Mouse (Mus musculus): ENCODE measurements around the gene Ccnd1. TPM values are rescaled to one million over a fixed set of nuclear protein-coding genes. Genes with fewer than 3 reads are reported as not detected.

The Ccnd1 gene
- polyA plus RNA-seq, 1 experiment = 106 TPM

DNA sequence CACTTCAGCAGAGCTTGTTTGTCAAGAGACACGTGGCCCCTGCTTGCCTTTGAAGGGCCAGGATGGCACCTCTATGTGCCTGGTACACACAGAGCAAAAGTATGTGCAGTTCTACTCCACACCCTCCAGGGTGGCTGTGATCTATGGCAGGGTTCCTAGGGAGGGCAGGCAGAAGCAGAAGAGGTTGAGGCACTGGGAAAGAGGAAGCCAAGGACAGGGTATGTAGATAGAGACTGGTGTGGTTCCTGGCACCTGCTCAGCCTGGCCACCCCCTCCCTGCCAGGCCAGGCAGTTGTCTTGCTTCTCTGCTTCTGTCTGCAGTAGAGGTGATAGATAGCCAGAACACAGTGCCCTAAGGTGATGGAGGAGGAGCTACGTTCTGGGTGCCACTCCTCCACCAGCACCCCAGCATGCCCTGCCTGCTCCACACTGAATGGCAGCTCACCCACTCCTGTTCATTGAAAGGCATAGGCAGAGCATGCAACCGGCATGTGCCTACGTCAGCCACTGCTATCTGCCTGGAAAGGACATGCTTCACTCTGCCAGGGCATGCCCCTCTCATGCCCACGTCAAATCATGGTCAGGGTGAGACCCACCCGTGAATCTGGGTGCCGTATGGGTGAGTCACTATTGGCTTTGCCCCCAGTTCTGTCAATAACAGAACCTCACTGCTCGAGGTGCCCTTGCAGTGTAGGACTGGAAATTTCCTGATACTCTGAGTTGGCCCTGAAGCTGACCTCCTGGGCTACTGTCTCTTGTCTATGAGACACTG is 31.5 kb upstream of the Ccnd1 start:
- DNase-seq = no peak
- 0 out of 2 replicates have a peak, but pooled peaks cover 7% of the 10 kb centered on the region for H3K4me1 ChIP-seq (ENCODE audit: control insufficient read depth, insufficient read depth, low read length)
- H3K4me3 ChIP-seq (replicated peaks; ENCODE audit: extremely low read depth, low read depth, low read length) = no peak overlapping the region
- TF ChIP-seq POLR2A (IDR thresholded peaks at IDR 0.05; ENCODE audit: borderline replicate concordance, extremely low read depth, low read depth, low read length) (no peak), CTCF (IDR thresholded peaks at IDR 0.05; ENCODE audit: insufficient read depth, low read length) (0 out of 2 replicates have a peak, but pooled peaks have one; percentile 7)
- 49% methylated on average over 8 of the region's 8 CpGs for WGBS

GRCm38 (mm10) chr7:144965893-144966292 is 26.2 kb upstream of the Ccnd1 start:
- H3K4me3 ChIP-seq (replicated peaks; ENCODE audit: extremely low read depth, low read depth, low read length) = no peak overlapping the region
- no peak for DNase-seq
- TF ChIP-seq CTCF (IDR thresholded peaks at IDR 0.05; ENCODE audit: insufficient read depth, low read length) (no peak), POLR2A (IDR thresholded peaks at IDR 0.05; ENCODE audit: borderline replicate concordance, extremely low read depth, low read depth, low read length) (no peak)
- WGBS = 78% methylated on average over 5 of the region's 5 CpGs
- 0 out of 2 replicates have a peak, but pooled peaks cover under 1% of the 10 kb centered on the region for H3K4me1 ChIP-seq (ENCODE audit: control insufficient read depth, insufficient read depth, low read length)

DNA sequence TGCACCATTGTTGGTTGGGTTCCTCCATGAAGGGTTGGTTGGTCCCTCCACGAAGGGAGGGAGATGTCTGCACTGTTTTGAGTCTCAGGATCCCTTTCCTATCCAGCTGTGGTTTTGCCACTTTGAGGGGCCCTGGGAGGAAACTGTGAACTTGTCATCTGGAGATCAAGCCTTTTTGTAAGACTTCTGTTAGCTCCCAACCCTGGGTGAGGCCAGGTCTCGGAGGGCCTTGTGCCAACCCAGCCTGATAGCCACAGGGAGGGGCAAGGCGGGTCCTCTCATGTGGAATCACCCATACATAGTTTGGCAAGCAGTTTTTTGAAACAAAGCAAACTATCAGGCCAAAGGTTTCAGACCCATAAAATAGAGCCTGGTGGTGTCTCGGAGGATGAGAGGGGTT is 24.6 kb upstream of the Ccnd1 start:
- no peak overlapping the region for H3K4me3 ChIP-seq (replicated peaks; ENCODE audit: extremely low read depth, low read depth, low read length)
- 82% methylated on average over 4 of the region's 4 CpGs for WGBS
- no peak for DNase-seq
- H3K4me1 ChIP-seq (ENCODE audit: control insufficient read depth, insufficient read depth, low read length) = no peaks in the 10 kb centered on the region
- no peak for TF ChIP-seq POLR2A (IDR thresholded peaks at IDR 0.05; ENCODE audit: borderline replicate concordance, extremely low read depth, low read depth, low read length)
- no peak for TF ChIP-seq CTCF (IDR thresholded peaks at IDR 0.05; ENCODE audit: insufficient read depth, low read length)

GRCm38 (mm10) chr7:144963911-144964310 is 24.2 kb upstream of the Ccnd1 start:
- Histone ChIP-seq H3K4me3 (replicated peaks; ENCODE audit: extremely low read depth, low read depth, low read length) (no peak overlapping the region), H3K4me1 (ENCODE audit: control insufficient read depth, insufficient read depth, low read length) (no peaks in the 10 kb centered on the region)
- WGBS = 56% methylated on average over 1 of the region's 1 CpGs
- TF ChIP-seq POLR2A (IDR thresholded peaks at IDR 0.05; ENCODE audit: borderline replicate concordance, extremely low read depth, low read depth, low read length) (no peak), CTCF (IDR thresholded peaks at IDR 0.05; ENCODE audit: insufficient read depth, low read length) (no peak)
- DNase-seq = no peak

GRCm38 (mm10) chr7:144958509-144959395 is 19.0 kb upstream of the Ccnd1 start:
- Histone ChIP-seq H3K4me3 (replicated peaks; ENCODE audit: extremely low read depth, low read depth, low read length) (no peak overlapping the region), H3K4me1 (ENCODE audit: control insufficient read depth, insufficient read depth, low read length) (no peaks in the 10 kb centered on the region)
- no peak for DNase-seq
- 68% methylated on average over 12 of the region's 12 CpGs for WGBS
- TF ChIP-seq CTCF (IDR thresholded peaks at IDR 0.05; ENCODE audit: insufficient read depth, low read length) = no peak
- no peak for TF ChIP-seq POLR2A (IDR thresholded peaks at IDR 0.05; ENCODE audit: borderline replicate concordance, extremely low read depth, low read depth, low read length)

GRCm38 (mm10) chr7:144943254-144943653 is 3.5 kb upstream of the Ccnd1 start:
- Histone ChIP-seq H3K4me3 (replicated peaks; ENCODE audit: extremely low read depth, low read depth, low read length) (peak overlapping the region; percentile 39), H3K4me1 (ENCODE audit: control insufficient read depth, insufficient read depth, low read length) (peaks cover 6% of the 10 kb centered on the region)
- TF ChIP-seq CTCF (IDR thresholded peaks at IDR 0.05; ENCODE audit: insufficient read depth, low read length) (no peak), POLR2A (IDR thresholded peaks at IDR 0.05; ENCODE audit: borderline replicate concordance, extremely low read depth, low read depth, low read length) (0 out of 2 replicates have a peak, but pooled peaks have one; percentile 13)
- WGBS = under 1% methylated on average over 45 of the region's 45 CpGs
- peak; percentile 83 for DNase-seq

DNA sequence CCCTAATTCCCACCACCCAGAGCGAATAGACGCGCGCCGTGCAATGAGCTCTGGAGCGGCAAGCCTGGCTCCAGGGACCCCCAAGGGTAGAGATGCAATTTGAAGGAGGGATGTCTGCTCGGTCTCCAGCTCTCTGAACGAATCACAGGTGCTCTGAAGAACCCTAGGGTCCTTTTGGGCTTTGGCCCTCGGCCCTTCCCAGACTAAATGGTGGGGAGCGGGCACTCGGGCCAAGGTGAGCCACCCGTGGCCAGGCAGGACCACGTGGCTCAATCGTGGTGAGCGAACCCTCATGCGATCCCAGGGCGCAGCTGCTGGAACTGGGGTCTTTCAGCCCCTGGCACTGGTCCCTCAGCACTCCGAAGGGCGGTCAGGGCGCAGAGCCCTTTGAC is 3.0 kb upstream of the Ccnd1 start:
- H3K4me1 ChIP-seq (ENCODE audit: control insufficient read depth, insufficient read depth, low read length) = peaks cover 6% of the 10 kb centered on the region
- WGBS = 7% methylated on average over 20 of the region's 20 CpGs
- H3K4me3 ChIP-seq (replicated peaks; ENCODE audit: extremely low read depth, low read depth, low read length) = peak overlapping the region; percentile 2
- DNase-seq = peak; percentile 40
- TF ChIP-seq POLR2A (IDR thresholded peaks at IDR 0.05; ENCODE audit: borderline replicate concordance, extremely low read depth, low read depth, low read length) (no peak), CTCF (IDR thresholded peaks at IDR 0.05; ENCODE audit: insufficient read depth, low read length) (no peak)

GRCm38 (mm10) chr7:144942071-144942743 is 2.5 kb upstream of the Ccnd1 start:
- TF ChIP-seq POLR2A (IDR thresholded peaks at IDR 0.05; ENCODE audit: borderline replicate concordance, extremely low read depth, low read depth, low read length) (no peak), CTCF (IDR thresholded peaks at IDR 0.05; ENCODE audit: insufficient read depth, low read length) (no peak)
- WGBS = 1% methylated on average over 35 of the region's 35 CpGs
- Histone ChIP-seq H3K4me3 (replicated peaks; ENCODE audit: extremely low read depth, low read depth, low read length) (peak overlapping the region; percentile 33), H3K4me1 (ENCODE audit: control insufficient read depth, insufficient read depth, low read length) (peaks cover 6% of the 10 kb centered on the region)
- peak; percentile 43 for DNase-seq

DNA sequence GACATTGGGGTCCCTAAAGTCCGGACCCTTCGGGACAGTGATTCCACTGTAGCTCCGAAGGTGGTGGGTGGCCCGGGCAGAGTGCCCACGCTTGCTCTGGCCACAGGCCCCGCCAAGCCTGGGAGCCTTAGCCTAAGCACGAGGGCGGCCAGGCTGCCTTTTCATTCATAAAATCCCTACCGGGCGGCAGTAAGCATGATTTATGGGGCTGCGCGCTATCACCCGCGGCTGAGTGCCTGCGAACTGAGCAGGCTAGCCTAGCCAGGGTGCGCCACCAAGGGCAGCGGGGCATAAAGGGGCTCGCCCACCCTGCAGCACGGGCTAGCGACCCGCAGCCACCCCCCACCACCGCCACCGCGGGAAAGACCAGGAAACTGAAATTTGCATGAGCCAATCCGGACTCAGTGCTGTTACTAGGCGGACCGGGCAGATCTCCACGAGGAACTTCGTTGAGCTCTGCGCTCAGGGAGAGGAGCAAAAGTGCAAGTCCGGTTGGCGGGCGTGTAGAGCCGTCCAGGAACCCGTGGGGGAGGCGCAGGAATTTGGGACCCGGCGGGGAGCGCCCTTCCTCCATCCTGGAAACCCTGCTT is 1.6 kb upstream of the Ccnd1 start:
- WGBS = under 1% methylated on average over 39 of the region's 39 CpGs
- DNase-seq = peak; percentile 81
- H3K4me3 ChIP-seq (replicated peaks; ENCODE audit: extremely low read depth, low read depth, low read length) = peak overlapping the region; percentile 64
- H3K4me1 ChIP-seq (ENCODE audit: control insufficient read depth, insufficient read depth, low read length) = peaks cover 6% of the 10 kb centered on the region
- TF ChIP-seq CTCF (IDR thresholded peaks at IDR 0.05; ENCODE audit: insufficient read depth, low read length) = no peak
- 0 out of 2 replicates have a peak, but pooled peaks have one; percentile 18 for TF ChIP-seq POLR2A (IDR thresholded peaks at IDR 0.05; ENCODE audit: borderline replicate concordance, extremely low read depth, low read depth, low read length)
